Mouse (Mus musculus) cerebellum, postnatal 36 days (tissue): ENCODE measurements at regions not wholly inside any gene's neighbourhood (a gene's known extent, or its start where the extent isn't known, plus 50 kb on each side); places are given as distances from the start of the nearest gene placed in this dataset.

Source experiments
- DNase-seq, 2 experiments: peaks; one replicate each; pipeline ENCODE4 v3.0.0; 2021 to 2022; ENCODE audit warnings: mixed read lengths in 2 of 2

GRCm38 (mm10) chr17:83918413-83919139 lies 70.8 kb upstream of the Haao start:
- no peak for DNase-seq

- DNase-seq, result no peak
Observed at GRCm38 (mm10) chr17:83917781-83918180, 70.0 kb upstream of the Haao start.

DNA sequence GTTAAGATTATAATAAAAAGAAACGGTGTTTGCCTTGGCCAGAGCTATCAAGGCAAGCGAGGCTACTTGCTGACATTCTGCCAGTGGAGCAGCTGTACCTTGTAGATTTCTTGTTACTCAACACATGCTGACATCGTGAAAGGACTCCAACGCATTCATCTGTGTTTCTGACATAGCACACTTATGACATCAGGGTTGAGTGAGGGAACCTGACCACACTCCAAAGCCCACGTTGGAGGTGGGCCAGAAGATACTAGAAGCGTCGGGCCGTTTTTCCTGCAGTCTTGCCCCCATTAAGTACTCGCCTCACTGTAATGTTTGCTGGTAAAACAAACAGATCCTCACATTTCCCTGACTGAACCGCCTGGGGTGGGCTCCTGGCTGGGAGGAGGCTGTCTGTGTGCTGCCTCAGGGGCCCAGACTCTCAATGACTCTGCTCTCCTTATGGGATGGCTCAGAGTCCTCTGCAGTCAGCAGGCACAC lies 69.0 kb upstream of the Haao start:
- DNase-seq, result no peak

DNA sequence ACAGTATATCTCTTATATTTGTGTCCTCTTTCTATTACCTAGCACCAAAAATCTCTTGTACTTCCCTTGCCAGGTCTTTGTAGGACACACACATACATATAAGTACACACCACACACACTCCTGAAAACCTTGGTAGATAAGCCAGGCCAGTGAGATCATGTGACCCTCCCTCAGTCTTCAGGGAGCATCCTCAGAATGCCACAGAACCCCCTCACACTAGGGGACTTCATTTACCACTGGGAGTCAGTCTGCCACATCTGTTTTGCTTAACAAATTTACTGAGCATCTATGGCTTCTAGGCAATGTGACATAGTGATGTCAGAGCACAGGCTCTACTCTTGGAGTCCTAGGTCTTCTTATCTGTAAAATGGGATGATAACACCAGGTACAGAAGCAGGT lies 67.3 kb upstream of the Haao start:
- no peak for DNase-seq

DNA sequence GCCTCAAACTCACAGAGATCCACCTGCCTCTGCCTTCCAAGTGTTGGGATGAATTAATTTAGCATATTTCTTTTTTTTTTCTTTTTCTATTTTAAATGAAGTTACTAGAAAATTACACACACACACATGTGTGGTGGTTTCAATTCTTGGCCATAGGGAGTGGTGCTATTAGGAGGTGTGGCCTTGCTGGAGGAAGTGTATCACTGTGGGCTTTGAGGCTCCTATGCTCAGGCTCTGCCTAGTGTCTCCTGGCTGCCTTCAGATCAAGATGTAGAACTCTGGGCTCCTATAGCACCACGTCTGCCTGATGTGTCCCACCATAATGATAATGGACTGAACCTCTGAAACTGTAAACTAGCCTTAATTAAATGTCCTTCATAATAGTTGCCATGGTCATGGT lies 66.8 kb upstream of the Haao start:
- no peak for DNase-seq

- no peak for DNase-seq
Observed at GRCm38 (mm10) chr17:83913711-83914415, 66.1 kb upstream of the Haao start.

DNA sequence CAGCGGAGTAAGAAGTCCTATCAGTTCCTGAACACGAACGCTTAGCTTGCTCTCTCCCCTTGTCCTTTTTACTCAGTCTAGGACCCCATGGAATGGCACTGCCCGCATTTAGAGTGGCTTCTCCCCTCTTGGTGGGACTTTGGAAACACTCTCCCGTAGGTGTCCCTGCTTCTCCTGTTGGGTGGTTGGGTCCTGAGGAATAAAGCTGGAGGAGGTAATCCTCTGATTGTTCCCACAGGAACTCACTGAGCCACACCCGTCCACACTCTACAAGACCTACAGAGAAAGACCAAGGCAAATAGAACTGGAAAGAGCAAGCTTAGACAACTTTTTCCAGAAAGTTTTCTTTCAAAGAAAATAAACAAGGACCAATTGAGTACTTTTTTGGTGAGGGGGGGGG lies 64.7 kb upstream of the Haao start:
- DNase-seq, result no peak

GRCm38 (mm10) chr17:83908811-83909210 lies 61.0 kb upstream of the Haao start:
- DNase-seq, result no peak

GRCm38 (mm10) chr17:83907538-83907937 lies 59.8 kb upstream of the Haao start:
- no peak for DNase-seq

DNA sequence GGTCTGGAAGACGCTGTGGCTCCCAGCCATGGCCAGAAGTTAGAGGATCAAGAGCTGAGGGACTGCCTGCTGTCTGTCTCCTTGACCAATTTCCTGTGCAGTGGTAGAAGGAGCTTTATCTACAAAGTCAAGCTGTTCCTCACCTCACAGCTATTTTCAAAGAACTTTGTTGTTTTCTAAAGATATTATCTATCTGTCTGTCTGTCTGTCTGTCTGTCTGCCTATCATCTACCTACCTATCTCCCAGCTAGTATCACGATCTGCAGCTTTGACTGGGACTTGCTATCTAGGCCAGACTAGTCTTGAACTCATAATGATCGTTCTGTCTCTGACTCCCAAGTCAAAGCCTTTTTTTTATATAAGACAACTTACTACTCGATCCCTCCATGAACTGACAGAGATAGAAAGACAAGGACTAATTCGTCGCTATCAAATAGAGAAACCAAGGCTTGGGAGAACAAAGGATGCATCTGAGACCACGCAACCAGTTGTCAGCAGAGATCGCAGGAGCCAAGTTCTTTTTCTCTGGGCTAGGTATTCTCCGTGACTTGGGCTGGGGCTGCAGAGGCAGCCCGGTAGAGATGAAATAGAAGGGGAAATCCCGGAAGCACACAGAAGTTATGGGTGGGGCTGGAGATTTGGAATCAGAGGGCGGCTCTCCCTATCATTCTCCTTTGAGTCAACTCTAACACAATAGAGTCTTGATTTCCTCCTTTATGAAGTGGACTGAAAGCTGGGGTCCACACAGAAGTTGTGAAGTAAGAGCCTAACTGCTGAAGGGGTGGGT lies 59.2 kb upstream of the Haao start:
- no peak for DNase-seq

DNA sequence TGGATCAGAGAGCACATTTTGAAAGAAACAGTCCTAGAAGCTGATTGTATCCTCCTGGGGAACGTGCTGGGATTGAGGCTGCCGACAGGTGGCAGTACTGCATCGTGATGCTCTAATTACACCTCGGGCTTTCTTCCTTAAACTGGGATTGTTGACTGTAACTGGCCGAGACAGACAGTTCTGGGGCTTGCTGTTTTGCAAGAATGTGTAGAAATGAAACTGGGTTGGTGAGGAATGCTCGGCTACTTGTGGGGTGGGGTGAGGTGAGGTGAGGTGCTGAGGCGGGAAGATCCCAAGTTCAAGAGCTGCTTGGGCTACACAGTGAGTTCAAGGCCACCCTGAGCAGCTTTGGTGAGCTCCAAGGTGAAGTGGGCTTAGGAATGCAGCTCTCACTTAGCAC lies 55.7 kb upstream of the Haao start:
- DNase-seq, result peak; percentile 72 to 74

DNA sequence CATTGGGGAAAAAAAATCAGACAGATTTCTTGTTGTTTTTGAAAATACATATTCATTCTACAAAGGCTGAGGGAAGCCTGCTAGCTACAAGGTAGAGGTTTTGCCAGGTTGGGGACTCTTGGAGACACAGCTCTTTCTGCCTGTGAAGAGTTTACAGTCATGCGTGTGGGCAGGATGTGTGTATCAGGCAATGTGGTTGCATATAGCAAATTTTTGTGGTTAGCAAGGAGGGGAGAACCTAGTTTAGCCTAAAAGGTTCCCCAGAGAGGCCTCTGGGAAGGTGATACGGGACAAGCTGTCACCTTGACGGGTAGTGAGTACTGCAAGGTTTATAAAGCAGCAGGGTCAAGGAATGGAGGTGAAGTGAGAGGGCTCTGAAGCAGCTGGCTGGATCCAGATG lies 54.8 kb upstream of the Haao start:
- DNase-seq, result no peak

GRCm38 (mm10) chr17:83902091-83902490 lies 54.3 kb upstream of the Haao start:
- DNase-seq, result no peak

DNA sequence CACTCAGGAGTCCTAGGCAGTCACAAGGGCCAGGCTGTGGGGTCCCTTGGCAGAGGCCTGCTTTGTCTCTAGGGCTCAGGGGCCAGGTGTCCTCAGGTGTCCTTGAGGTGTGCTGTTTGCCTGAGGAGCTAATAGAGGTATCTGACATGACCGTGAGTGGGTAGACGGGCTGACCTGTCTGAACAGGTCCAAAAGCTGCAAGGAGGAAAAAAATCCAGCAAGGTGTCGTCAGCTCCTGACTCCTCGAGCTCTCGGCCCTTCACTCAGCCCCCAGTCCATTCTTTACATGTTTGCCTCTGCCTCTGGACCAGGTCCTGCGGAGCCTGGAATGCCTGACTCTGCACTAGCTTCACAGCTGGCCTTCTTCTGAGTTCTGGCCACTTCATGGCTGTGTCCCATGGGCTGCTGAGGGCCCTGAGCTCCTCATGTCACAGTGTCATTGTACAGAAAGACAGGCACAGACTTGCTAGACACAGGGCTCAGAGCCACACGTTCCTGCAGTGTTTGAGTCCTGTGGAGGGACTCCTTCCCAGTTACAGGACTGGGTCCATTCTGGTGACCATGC lies 51.9 kb upstream of the Haao start:
- DNase-seq, result no peak

DNA sequence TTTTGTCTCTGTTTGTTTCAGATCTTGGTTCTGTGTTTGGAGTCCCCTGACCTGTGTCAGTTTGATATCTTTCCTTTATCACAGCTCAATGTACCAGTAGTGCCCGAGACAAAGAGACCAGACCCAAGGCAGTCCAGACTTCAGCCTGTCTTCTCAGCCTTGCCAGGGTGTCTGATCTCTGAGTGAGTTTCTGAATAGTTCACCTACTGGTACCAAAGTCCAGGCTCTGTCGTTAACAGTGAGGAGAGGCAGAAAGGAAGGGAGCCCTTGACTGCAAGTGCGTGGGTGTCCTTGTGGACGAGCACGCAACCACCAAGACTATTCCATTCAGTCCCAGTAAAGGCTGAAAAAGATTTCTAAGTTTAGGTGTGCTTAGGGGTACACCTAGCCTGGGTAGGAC lies 50.8 kb upstream of the Haao start:
- DNase-seq, result no peak
